Mouse (Mus musculus) hindbrain, embryonic 14.5 days (tissue): ENCODE measurements around the gene Plekhd1. TPM values are rescaled to one million over a fixed set of nuclear protein-coding genes. Genes with fewer than 3 reads are reported as not detected.

ENCODE experiments used
- ATAC-seq: fragments of 200-750 bp; cut with Nextera tagmentation; 2 replicates; pipeline ENCODE4 v1.8.0; 2017; ENCODE audit warnings: moderate number of reproducible peaks, mild to moderate bottlenecking, moderate TSS enrichment, moderate library complexity; ENCODE audit not compliant: low FRiP score
- DNase-seq: peaks from one replicate; pipeline ENCODE4 v3.0.0-alpha.2; 2015; ENCODE audit warnings: low spot score
- H3K27ac ChIP-seq: fragments of 300-500 bp; sonication (generic); 2 replicates; pipeline ENCODE4 v1.5.1; 2014; ENCODE audit warnings: mild to moderate bottlenecking, moderate library complexity
- H3K27me3 ChIP-seq: fragments of 300-500 bp; sonication (generic); 2 replicates; pipeline ENCODE4 v1.6.1; 2014; ENCODE audit warnings: mild to moderate bottlenecking, low read length, mixed read lengths; ENCODE audit not compliant: control insufficient read depth, insufficient read depth
- H3K36me3 ChIP-seq: fragments of 300-500 bp; sonication (generic); replicated peaks from 2 replicates; pipeline ENCODE4 v1.6.1; 2014; ENCODE audit not compliant: control insufficient read depth, insufficient read depth
- H3K4me1 ChIP-seq: fragments of 300-500 bp; sonication (generic); replicated peaks from 2 replicates; pipeline ENCODE4 v1.6.1; 2014; ENCODE audit warnings: antibody characterized with exemption, low read length, mixed read lengths; ENCODE audit not compliant: control insufficient read depth, insufficient read depth
- H3K4me2 ChIP-seq: fragments of 300-500 bp; sonication (generic); replicated peaks from 2 replicates; pipeline ENCODE4 v1.6.1; 2014; ENCODE audit warnings: mild to moderate bottlenecking, moderate library complexity
- H3K4me3 ChIP-seq: fragments of 300-500 bp; sonication (generic); replicated peaks from 2 replicates; pipeline ENCODE4 v1.5.1; 2014; ENCODE audit warnings: mild to moderate bottlenecking, low read length
- H3K9ac ChIP-seq: fragments of 300-500 bp; sonication (generic); 2 replicates; pipeline ENCODE4 v1.6.1; 2014
- H3K9me3 ChIP-seq: fragments of 300-500 bp; sonication (generic); 2 replicates; pipeline ENCODE4 v1.6.1; 2016; ENCODE audit warnings: low read length; ENCODE audit not compliant: control insufficient read depth
- WGBS: fragments of 180-500 bp; shearing (Covaris S2); extraction: QIAGEN DNeasy Blood & Tissue Kit; methylation state at CpG from one replicate; pipeline ENCODE4 v1.1.7; 2014; 5-methylcytosine and 5-hydroxymethylcytosine counted together
- polyA plus RNA-seq: library from polyadenylated mRNA; unstranded; fragments of >200 nt; fragmentation: Nextera tagmentation; extraction: Ambion mirVana; gene quantifications from 2 replicates; pipeline ENCODE4 v1.2.1, GENCODE M21; 2014

The Plekhd1 gene
- polyA plus RNA-seq, 1 experiment from 2014 or later: 3.5 TPM

- peak; percentile 82 for ATAC-seq
- peak overlapping the region; percentile 44 for H3K9ac ChIP-seq
- H3K4me2 ChIP-seq: peak overlapping the region; percentile 31
- no peaks in the 10 kb centered on the region for H3K27me3 ChIP-seq
- H3K4me1 ChIP-seq: peaks cover 20% of the 10 kb centered on the region
- peak overlapping the region; percentile 93 for H3K27ac ChIP-seq
- no peaks in the 10 kb centered on the region for H3K9me3 ChIP-seq
- 10% methylated on average over 13 of the region's 13 CpGs for WGBS
- no peak overlapping the region for H3K4me3 ChIP-seq
- H3K36me3 ChIP-seq: no peaks in the 10 kb centered on the region
- DNase-seq: peak; percentile 82
These were observed 44.3 kb downstream of the Plekhd1 start for GRCm38 (mm10) chr12:80736464-80737282.

DNA sequence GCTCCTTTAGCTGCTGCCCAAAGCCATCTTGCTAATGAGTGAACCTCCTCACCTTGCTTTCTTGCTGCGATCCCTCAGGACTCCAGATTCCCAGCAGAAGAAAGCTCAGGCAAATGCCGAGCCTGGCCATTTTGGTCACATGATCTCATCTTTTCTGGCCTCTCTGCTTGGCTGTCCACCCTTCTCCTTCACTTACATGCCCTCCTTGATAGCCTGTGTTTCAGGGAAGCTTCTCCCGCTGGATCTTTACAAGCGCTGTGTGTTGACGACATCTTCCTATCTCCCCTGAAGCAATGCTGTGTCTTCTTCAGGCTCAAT, 44.9 kb downstream of the Plekhd1 start:
- Histone ChIP-seq H3K36me3 (no peaks in the 10 kb centered on the region), H3K4me2 (peak overlapping the region; percentile 31), H3K27me3 (no peaks in the 10 kb centered on the region), H3K27ac (peak overlapping the region; percentile 93), H3K4me1 (peaks cover 20% of the 10 kb centered on the region), H3K4me3 (no peak overlapping the region), H3K9me3 (no peaks in the 10 kb centered on the region), H3K9ac (peak overlapping the region; percentile 44; the same call in 1 of the 2 replicates)
- 56% methylated on average over 5 of the region's 5 CpGs for WGBS
- ATAC-seq (no peak), DNase-seq (no peak)

DNA sequence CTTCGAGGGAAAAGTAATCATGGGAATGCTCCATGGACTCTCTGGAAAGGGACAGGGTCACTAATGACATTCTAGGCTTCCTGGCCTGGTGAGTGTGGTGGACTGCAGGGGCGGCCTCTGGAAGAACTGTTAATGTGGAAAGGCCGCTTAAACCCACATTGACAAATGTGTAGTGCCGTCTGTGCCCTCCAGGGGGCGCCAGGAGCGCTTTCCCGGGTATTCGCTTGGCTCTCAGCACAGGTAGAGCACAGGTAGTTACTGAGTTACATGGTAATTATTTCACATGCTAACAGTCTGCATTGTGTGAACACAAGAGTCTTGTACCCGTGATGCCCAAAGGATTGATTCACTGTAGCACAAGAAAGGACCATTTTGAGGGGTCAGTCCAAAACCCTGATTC, 47.1 kb downstream of the Plekhd1 start:
- Histone ChIP-seq H3K36me3 (no peaks in the 10 kb centered on the region), H3K4me3 (no peak overlapping the region), H3K4me1 (peaks cover 20% of the 10 kb centered on the region), H3K4me2 (no peak overlapping the region), H3K9ac (no peak overlapping the region), H3K27ac (no peak overlapping the region), H3K9me3 (no peaks in the 10 kb centered on the region), H3K27me3 (no peaks in the 10 kb centered on the region)
- no peak for DNase-seq
- no peak for ATAC-seq
- WGBS: 35% methylated on average over 9 of the region's 9 CpGs

- H3K9me3 ChIP-seq: no peaks in the 10 kb centered on the region
- no peak overlapping the region for H3K9ac ChIP-seq
- ATAC-seq (no peak), DNase-seq (no peak)
- H3K4me2 ChIP-seq: no peak overlapping the region
- no peaks in the 10 kb centered on the region for H3K36me3 ChIP-seq
- no peaks in the 10 kb centered on the region for H3K27me3 ChIP-seq
- WGBS: 79% methylated on average over 1 of the region's 1 CpGs
- no peak overlapping the region for H3K27ac ChIP-seq
- no peak overlapping the region for H3K4me3 ChIP-seq
- peaks cover 11% of the 10 kb centered on the region for H3K4me1 ChIP-seq
These were observed 52.2 kb downstream of the Plekhd1 start for GRCm38 (mm10) chr12:80744614-80745013.

GRCm38 (mm10) chr12:80746031-80746813, 53.8 kb downstream of the Plekhd1 start:
- H3K36me3 ChIP-seq: no peaks in the 10 kb centered on the region
- H3K9ac ChIP-seq: peak overlapping the region; percentile 9; the same call in 1 of the 2 replicates
- DNase-seq (peak; percentile 73), ATAC-seq (peak; percentile 77; the same call in 1 of the 2 replicates)
- no peaks in the 10 kb centered on the region for H3K27me3 ChIP-seq
- no peak overlapping the region for H3K4me3 ChIP-seq
- H3K4me2 ChIP-seq: no peak overlapping the region; the same call in 1 of the 2 replicates
- H3K4me1 ChIP-seq: peaks cover 11% of the 10 kb centered on the region
- WGBS: 44% methylated on average over 8 of the region's 8 CpGs
- H3K27ac ChIP-seq: peak overlapping the region; percentile 65
- no peaks in the 10 kb centered on the region for H3K9me3 ChIP-seq

GRCm38 (mm10) chr12:80751556-80751955, 59.2 kb downstream of the Plekhd1 start:
- ATAC-seq (no peak), DNase-seq (no peak)
- Histone ChIP-seq H3K4me1 (no peaks in the 10 kb centered on the region), H3K27ac (no peak overlapping the region), H3K4me2 (no peak overlapping the region), H3K36me3 (peaks cover 33% of the 10 kb centered on the region), H3K4me3 (no peak overlapping the region), H3K27me3 (no peaks in the 10 kb centered on the region), H3K9ac (no peak overlapping the region), H3K9me3 (peaks cover 7% of the 10 kb centered on the region; the same call in 1 of the 2 replicates)
- WGBS: 92% methylated on average over 6 of the region's 6 CpGs

DNA sequence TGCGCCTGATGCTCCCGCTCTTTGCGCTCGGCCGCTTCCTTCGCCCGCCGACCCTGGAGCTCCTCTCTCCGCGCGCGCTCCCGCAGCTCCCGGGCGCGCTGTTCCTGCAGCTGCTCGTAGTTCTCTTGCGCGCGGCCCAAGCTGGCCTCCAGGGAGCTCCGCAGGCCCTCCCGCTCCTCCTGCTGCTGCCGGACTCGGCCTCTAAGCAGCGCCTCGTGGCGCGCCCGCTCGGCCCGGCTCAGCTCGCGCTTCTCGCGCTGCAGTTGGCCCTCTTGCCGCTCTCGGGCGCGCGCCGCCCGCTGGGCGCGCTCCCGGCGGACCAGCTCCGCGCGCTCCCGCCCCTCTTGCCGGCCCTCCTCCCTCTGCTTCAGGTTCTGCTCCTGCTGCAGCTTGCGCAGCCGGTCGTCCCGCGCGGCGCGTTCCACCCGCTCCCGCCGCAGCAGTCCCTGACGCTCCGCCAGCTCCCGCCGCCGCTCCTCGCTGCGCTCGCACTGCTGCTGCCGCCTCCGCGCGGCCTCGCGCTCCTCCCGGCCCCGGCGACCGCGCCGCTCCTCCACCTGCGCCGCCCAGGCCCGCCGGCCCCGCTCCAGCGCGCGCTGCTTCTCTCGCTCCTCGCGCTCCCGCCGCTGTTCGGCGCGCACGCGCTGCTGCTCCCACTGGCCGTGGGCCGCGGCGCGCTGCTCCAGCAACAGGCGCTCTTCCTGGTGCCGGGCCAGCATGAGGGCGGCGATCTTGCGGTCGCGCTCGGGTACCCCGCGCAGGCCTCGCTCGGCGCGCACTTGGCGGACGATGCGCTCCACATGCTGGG, 65.6 kb downstream of the Plekhd1 start:
- ATAC-seq: peak; percentile 10; the same call in 1 of the 2 replicates
- Histone ChIP-seq H3K9ac (peak overlapping the region; percentile 92), H3K4me2 (peak overlapping the region; percentile 72), H3K27ac (peak overlapping the region; percentile 68), H3K36me3 (peaks cover 56% of the 10 kb centered on the region), H3K9me3 (peaks cover 26% of the 10 kb centered on the region), H3K27me3 (0 out of 2 replicates have a peak, but pooled peaks cover 4% of the 10 kb centered on the region), H3K4me3 (peak overlapping the region; percentile 56), H3K4me1 (peaks cover 27% of the 10 kb centered on the region)
- WGBS: 26% methylated on average over 111 of the region's 122 CpGs
- DNase-seq: peak; percentile 66

DNA sequence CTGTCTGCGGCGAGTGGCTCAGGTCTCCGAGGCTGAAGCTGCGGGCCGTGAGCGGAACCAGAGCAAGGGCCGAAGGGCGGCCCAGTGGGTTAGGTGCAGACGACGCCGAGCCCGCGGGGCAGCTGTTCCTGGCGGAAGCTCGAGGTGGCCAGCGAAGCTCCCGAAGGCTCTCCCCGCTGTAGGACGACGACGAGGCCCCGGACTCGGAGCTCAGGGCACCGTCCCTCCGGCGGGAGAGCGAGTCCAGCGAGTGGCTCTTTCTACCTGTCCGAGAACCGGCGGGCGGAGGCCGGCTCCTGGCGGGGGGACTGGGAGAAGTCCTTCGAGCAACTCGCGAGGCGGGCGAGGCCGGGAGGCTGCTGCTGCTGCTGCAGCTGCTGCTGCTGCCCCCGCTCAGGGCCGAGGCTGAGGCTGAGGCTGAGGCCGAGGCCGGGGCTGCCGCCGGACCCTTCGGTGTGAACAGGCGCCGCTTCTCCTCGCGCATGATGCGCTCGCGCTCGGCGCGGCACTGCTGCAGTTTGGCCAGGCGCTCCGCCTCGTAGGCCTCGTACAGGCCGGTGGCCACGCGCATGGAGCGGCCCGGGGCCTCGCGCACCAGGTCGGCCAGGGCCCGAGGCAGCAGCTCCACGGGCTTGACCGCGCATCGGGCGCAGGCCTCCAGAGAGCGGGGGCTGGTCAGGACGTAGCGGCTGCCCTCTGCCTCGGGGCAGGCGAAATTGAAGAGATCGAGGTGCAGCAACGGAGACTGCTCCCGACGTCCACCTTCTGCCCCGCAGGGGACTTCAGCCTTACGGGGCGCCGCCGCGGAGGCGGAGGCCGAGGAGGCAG, 66.4 kb downstream of the Plekhd1 start:
- H3K4me3 ChIP-seq: peak overlapping the region; percentile 56
- 0 out of 2 replicates have a peak, but pooled peaks have one; percentile 5 for ATAC-seq
- H3K36me3 ChIP-seq: peaks cover 51% of the 10 kb centered on the region
- peak overlapping the region; percentile 96 for H3K27ac ChIP-seq
- 0 out of 2 replicates have a peak, but pooled peaks cover 4% of the 10 kb centered on the region for H3K27me3 ChIP-seq
- peak overlapping the region; percentile 92 for H3K9ac ChIP-seq
- no peak for DNase-seq
- 26% methylated on average over 87 of the region's 92 CpGs for WGBS
- peaks cover 27% of the 10 kb centered on the region for H3K4me1 ChIP-seq
- H3K4me2 ChIP-seq: peak overlapping the region; percentile 72
- H3K9me3 ChIP-seq: peaks cover 26% of the 10 kb centered on the region
